Mouse (Mus musculus) forebrain, embryonic 15.5 days (tissue): ENCODE data around the gene Efcab12. TPM values are rescaled to one million over a fixed set of nuclear protein-coding genes. Genes with fewer than 3 reads are reported as not detected.
A peak's percentile ranks its signal among the peaks of the same experiment; 100 is the strongest.

Source experiments
- ATAC-seq: fragments of 200-750 bp; cut with Nextera tagmentation; replicated peaks from 2 replicates; pipeline ENCODE4 v1.8.0; 2017; ENCODE audit warnings: mild to moderate bottlenecking, moderate TSS enrichment, moderate library complexity
- H3K27ac ChIP-seq: fragments of 300-500 bp; sonication (generic); replicated peaks from 2 replicates; pipeline ENCODE4 v1.5.1; 2015; ENCODE audit warnings: mild to moderate bottlenecking, inconsistent platforms
- H3K27me3 ChIP-seq: fragments of 300-500 bp; sonication (generic); 2 replicates; pipeline ENCODE4 v1.6.1; 2015; ENCODE audit warnings: inconsistent platforms
- H3K36me3 ChIP-seq: fragments of 300-500 bp; sonication (generic); 2 replicates; pipeline ENCODE4 v1.6.1; 2015; ENCODE audit warnings: mild to moderate bottlenecking, inconsistent platforms
- H3K4me1 ChIP-seq: fragments of 300-500 bp; sonication (generic); 2 replicates; pipeline ENCODE4 v1.6.1; 2015; ENCODE audit warnings: inconsistent platforms
- H3K4me2 ChIP-seq: fragments of 300-500 bp; sonication (generic); replicated peaks from 2 replicates; pipeline ENCODE4 v1.6.1; 2015; ENCODE audit warnings: mild to moderate bottlenecking, inconsistent platforms
- H3K4me3 ChIP-seq: fragments of 300-500 bp; sonication (generic); 2 replicates; pipeline ENCODE4 v1.5.1; 2015; ENCODE audit warnings: mild to moderate bottlenecking, inconsistent platforms
- H3K9ac ChIP-seq: fragments of 300-500 bp; sonication (generic); replicated peaks from 2 replicates; pipeline ENCODE4 v1.6.1; 2015; ENCODE audit warnings: mild to moderate bottlenecking, inconsistent platforms
- H3K9me3 ChIP-seq: fragments of 300-500 bp; sonication (generic); 2 replicates; pipeline ENCODE4 v1.6.1; 2016; ENCODE audit warnings: inconsistent platforms
- WGBS: fragments of 180-500 bp; shearing (Covaris S2); methylation state at CpG from one replicate; pipeline ENCODE4 v1.1.7; 2015; ENCODE audit warnings: mixed read lengths; 5-methylcytosine and 5-hydroxymethylcytosine counted together
- polyA plus RNA-seq: library from polyadenylated mRNA; unstranded; fragments of >200 nt; fragmentation: Nextera tagmentation; extraction: Ambion mirVana; gene quantifications from 2 replicates; pipeline ENCODE4 v1.2.1, GENCODE M21; 2015

Gene Efcab12
- polyA plus RNA-seq, 1 experiment from 2014 or later = 2.0 TPM

GRCm38 (mm10) chr6:115856361-115856745 lies 18.1 kb upstream of the Efcab12 start:
- Histone ChIP-seq H3K4me1 (peaks cover 29% of the 10 kb centered on the region), H3K4me3 (no peak overlapping the region), H3K9ac (no peak overlapping the region), H3K4me2 (no peak overlapping the region), H3K27ac (no peak overlapping the region; the same call in 1 of the 2 replicates), H3K27me3 (no peaks in the 10 kb centered on the region), H3K36me3 (no peaks in the 10 kb centered on the region), H3K9me3 (no peaks in the 10 kb centered on the region)
- 69% methylated on average over 4 of the region's 4 CpGs for whole genome bisulfite sequencing
- no peak for ATAC-seq

GRCm38 (mm10) chr6:115855733-115856360 lies 17.6 kb upstream of the Efcab12 start:
- no peaks in the 10 kb centered on the region for H3K27me3 ChIP-seq
- no peak overlapping the region; the same call in 1 of the 2 replicates for H3K27ac ChIP-seq
- no peak overlapping the region for H3K9ac ChIP-seq
- no peak for ATAC-seq
- WGBS = 62% methylated on average over 3 of the region's 3 CpGs
- H3K9me3 ChIP-seq = no peaks in the 10 kb centered on the region
- peaks cover 29% of the 10 kb centered on the region for H3K4me1 ChIP-seq
- H3K4me3 ChIP-seq = no peak overlapping the region
- no peaks in the 10 kb centered on the region for H3K36me3 ChIP-seq
- H3K4me2 ChIP-seq = no peak overlapping the region

- H3K4me3 ChIP-seq = no peak overlapping the region
- 0 out of 2 replicates have a peak, but pooled peaks cover under 1% of the 10 kb centered on the region for H3K36me3 ChIP-seq
- H3K9me3 ChIP-seq = no peaks in the 10 kb centered on the region
- H3K27me3 ChIP-seq = no peaks in the 10 kb centered on the region
- WGBS = 75% methylated on average over 2 of the region's 2 CpGs
- H3K4me2 ChIP-seq = no peak overlapping the region
- ATAC-seq = no peak
- H3K9ac ChIP-seq = no peak overlapping the region
- H3K4me1 ChIP-seq = peaks cover 29% of the 10 kb centered on the region
- H3K27ac ChIP-seq = no peak overlapping the region
Observed at GRCm38 (mm10) chr6:115854432-115854831, 16.2 kb upstream of the Efcab12 start.

- Histone ChIP-seq H3K4me1 (peaks cover 29% of the 10 kb centered on the region), H3K9me3 (no peaks in the 10 kb centered on the region), H3K4me2 (peak overlapping the region; percentile 51), H3K27me3 (no peaks in the 10 kb centered on the region), H3K36me3 (peaks cover 5% of the 10 kb centered on the region), H3K9ac (peak overlapping the region; percentile 58), H3K4me3 (peak overlapping the region; percentile 52), H3K27ac (peak overlapping the region; percentile 89)
- no peak for ATAC-seq
- WGBS = 36% methylated on average over 7 of the region's 7 CpGs
Observed at GRCm38 (mm10) chr6:115853985-115854384, 15.8 kb upstream of the Efcab12 start.

- Histone ChIP-seq H3K4me3 (peak within 1 kb of the TSS; percentile 52), H3K27me3 (no peaks in the 10 kb centered on the region), H3K36me3 (peaks cover 10% of the 10 kb centered on the region), H3K4me1 (peaks cover 29% of the 10 kb centered on the region), H3K9ac (peak within 1 kb of the TSS; percentile 58), H3K4me2 (peak within 1 kb of the TSS; percentile 76), H3K9me3 (no peaks in the 10 kb centered on the region), H3K27ac (peak within 1 kb of the TSS; percentile 89)
- peak; percentile 99 for ATAC-seq
- under 1% methylated on average over 51 of the region's 51 CpGs for WGBS
Observed at GRCm38 (mm10) chr6:115853091-115853813, 15.0 kb upstream of the Efcab12 start, which contains the start of the genes Mbd4 and Ift122. Gene Mbd4, minus strand, starts transcription at chr6:115853371. Gene Ift122, plus strand, starts transcription at chr6:115853470.

GRCm38 (mm10) chr6:115852446-115853090 lies 14.4 kb upstream of the Efcab12 start:
- 5% methylated on average over 20 of the region's 20 CpGs for WGBS
- peaks cover 29% of the 10 kb centered on the region for H3K4me1 ChIP-seq
- H3K27ac ChIP-seq = peak overlapping the region; percentile 89
- peak overlapping the region; percentile 55 for H3K9ac ChIP-seq
- no peaks in the 10 kb centered on the region for H3K27me3 ChIP-seq
- H3K4me2 ChIP-seq = peak overlapping the region; percentile 76
- peak overlapping the region; percentile 52 for H3K4me3 ChIP-seq
- no peak for ATAC-seq
- H3K36me3 ChIP-seq = peaks cover 11% of the 10 kb centered on the region
- H3K9me3 ChIP-seq = no peaks in the 10 kb centered on the region

GRCm38 (mm10) chr6:115848598-115849304 lies 10.5 kb upstream of the Efcab12 start:
- Histone ChIP-seq H3K4me1 (peaks cover 12% of the 10 kb centered on the region), H3K27ac (no peak overlapping the region), H3K4me2 (no peak overlapping the region), H3K27me3 (no peaks in the 10 kb centered on the region), H3K9ac (no peak overlapping the region), H3K9me3 (no peaks in the 10 kb centered on the region), H3K36me3 (peaks cover 21% of the 10 kb centered on the region), H3K4me3 (no peak overlapping the region)
- 94% methylated on average over 10 of the region's 10 CpGs for WGBS
- no peak for ATAC-seq

GRCm38 (mm10) chr6:115846640-115847411 lies 8.6 kb upstream of the Efcab12 start:
- 43% methylated on average over 8 of the region's 8 CpGs for WGBS
- no peak for ATAC-seq

GRCm38 (mm10) chr6:115845006-115845405 lies 6.8 kb upstream of the Efcab12 start:
- Histone ChIP-seq H3K4me3 (no peak overlapping the region), H3K4me1 (no peaks in the 10 kb centered on the region), H3K9ac (no peak overlapping the region), H3K36me3 (peaks cover 41% of the 10 kb centered on the region), H3K9me3 (no peaks in the 10 kb centered on the region), H3K27ac (no peak overlapping the region), H3K27me3 (no peaks in the 10 kb centered on the region), H3K4me2 (no peak overlapping the region)
- 93% methylated on average over 4 of the region's 4 CpGs for WGBS
- no peak for ATAC-seq

More at GRCm38 (mm10) chr6:115846640-115847411, 8.6 kb upstream of the Efcab12 start:
- Histone ChIP-seq H3K9me3 (no peaks in the 10 kb centered on the region), H3K36me3 (peaks cover 35% of the 10 kb centered on the region), H3K9ac (no peak overlapping the region), H3K4me1 (peaks cover under 1% of the 10 kb centered on the region; the same call in 1 of the 2 replicates), H3K27ac (peak overlapping the region; percentile 3; the same call in 1 of the 2 replicates), H3K4me3 (no peak overlapping the region), H3K4me2 (no peak overlapping the region), H3K27me3 (no peaks in the 10 kb centered on the region)

- peak overlapping the region; percentile 68 for H3K4me2 ChIP-seq
- H3K4me1 ChIP-seq = peaks cover 10% of the 10 kb centered on the region
- WGBS = 76% methylated on average over 5 of the region's 5 CpGs
- H3K27ac ChIP-seq = peak overlapping the region; percentile 55; the same call in 1 of the 2 replicates
- peak overlapping the region; percentile 42 for H3K4me3 ChIP-seq
- peaks cover 20% of the 10 kb centered on the region for H3K36me3 ChIP-seq
- H3K27me3 ChIP-seq = no peaks in the 10 kb centered on the region
- no peaks in the 10 kb centered on the region for H3K9me3 ChIP-seq
- ATAC-seq = peak; percentile 24; the same call in 1 of the 2 replicates
- H3K9ac ChIP-seq = no peak overlapping the region
Observed at GRCm38 (mm10) chr6:115838745-115839144, 533 bp upstream of the Efcab12 start.

GRCm38 (mm10) chr6:115833861-115834260 lies 4.4 kb downstream of the Efcab12 start:
- H3K4me2 ChIP-seq = no peak overlapping the region
- H3K4me1 ChIP-seq = peaks cover 10% of the 10 kb centered on the region
- H3K36me3 ChIP-seq = no peaks in the 10 kb centered on the region
- H3K27me3 ChIP-seq = no peaks in the 10 kb centered on the region
- H3K9ac ChIP-seq = no peak overlapping the region
- no peak overlapping the region for H3K27ac ChIP-seq
- no peak for ATAC-seq
- H3K9me3 ChIP-seq = no peaks in the 10 kb centered on the region
- H3K4me3 ChIP-seq = no peak overlapping the region
